Mouse (Mus musculus): ENCODE results near the gene Ugt2b38.

DNA sequence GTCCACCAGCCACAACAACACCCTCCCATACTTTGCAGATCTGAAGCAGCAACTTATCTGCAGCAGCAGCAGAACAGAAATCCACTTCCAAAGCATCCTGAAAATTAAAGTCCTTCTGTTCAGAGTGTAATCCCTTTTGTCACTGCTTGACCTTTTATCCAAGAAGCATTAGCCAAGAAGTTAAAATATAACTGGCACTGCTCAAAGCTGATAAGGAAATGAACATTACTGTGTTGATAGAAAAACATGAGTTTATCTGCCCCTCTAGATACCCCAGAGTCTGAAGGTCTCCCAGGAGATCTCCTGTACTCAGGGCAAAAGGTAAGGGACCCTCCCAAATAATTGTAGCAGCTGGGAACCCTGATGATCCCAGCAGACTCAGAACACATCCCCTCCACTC lies 44.2 kb downstream of the Ugt2b38 start:
- no peak for TF ChIP-seq CTCF (IDR thresholded peaks at IDR 0.05; ENCODE audit: borderline replicate concordance, extremely low read depth, insufficient read depth, insufficient read length)
- TF ChIP-seq POLR2A (IDR thresholded peaks at IDR 0.05; ENCODE audit: borderline replicate concordance, extremely low read depth, insufficient read depth, insufficient read length, poor library complexity, severe bottlenecking): no peak

Measured in brain, embryonic 14.5 days (tissue).